Mouse (Mus musculus): ENCODE measurements around the gene Surf6. TPM values are rescaled to one million over a fixed set of nuclear protein-coding genes. Genes with fewer than 3 reads are reported as not detected.

Gene Surf6
- polyA plus RNA-seq, 1 experiment from 2014 or later = 15.6 TPM

DNA sequence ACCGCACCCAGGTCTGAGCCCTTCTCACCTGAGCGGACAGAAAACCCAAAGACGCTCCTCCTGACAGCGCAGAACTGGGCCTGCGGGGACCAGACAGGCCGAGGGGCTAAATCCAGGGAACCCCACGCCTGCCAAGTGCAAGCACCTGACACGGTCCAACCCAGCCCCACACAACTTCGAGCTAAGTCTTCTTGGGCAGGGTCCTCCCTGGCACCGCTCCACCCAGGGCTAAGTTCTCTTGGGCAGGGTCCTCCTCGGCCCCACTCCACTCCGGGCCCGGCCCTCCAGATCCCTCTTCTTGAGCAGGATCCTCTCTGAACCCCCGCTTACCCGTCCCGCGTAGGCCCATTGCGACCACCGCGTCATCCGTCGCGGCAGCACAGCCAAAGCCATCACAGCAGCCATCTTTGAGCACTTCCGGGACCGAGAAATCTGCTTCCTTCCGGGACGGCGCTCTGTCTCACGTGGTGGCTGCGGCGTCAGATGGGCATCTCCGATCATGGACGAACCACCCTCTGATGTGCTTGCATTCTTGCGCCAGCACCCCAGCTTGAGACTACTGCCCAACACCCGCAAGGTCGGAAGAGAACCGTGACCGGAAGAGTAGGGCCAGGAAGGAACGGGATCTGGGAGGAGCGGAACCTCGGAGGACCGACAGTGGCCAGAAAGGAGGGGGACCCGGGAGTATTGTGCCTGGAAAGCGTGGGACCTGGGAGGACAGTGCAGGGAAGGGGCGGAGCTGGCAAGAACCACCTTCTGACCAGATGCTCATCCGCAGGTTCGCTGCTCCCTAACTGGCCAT is 13.4 kb upstream of the Surf6 start, which contains the start of the genes Surf2 and Surf1:
Surf2 (plus strand) TSS at position 441 of the 802 bp plus-strand sequence.
Surf1 (minus strand) TSS at position 604 of the 802 bp plus-strand sequence.
- peak within 1 kb of the TSS; percentile 76 for H3K9ac ChIP-seq (ENCODE audit: low read length)
- H3K4me1 ChIP-seq (replicated peaks; ENCODE audit: control insufficient read depth, insufficient read depth, low read length) = peaks cover 19% of the 10 kb centered on the region
- peak within 1 kb of the TSS; percentile 99 for H3K4me2 ChIP-seq (ENCODE audit: low read depth, low read length, severe bottlenecking)
- no peaks in the 10 kb centered on the region for H3K9me3 ChIP-seq (ENCODE audit: control insufficient read depth, low read length)
- peak within 1 kb of the TSS; percentile 58 for H3K4me3 ChIP-seq (ENCODE audit: low read depth, low read length)
- H3K36me3 ChIP-seq (ENCODE audit: control insufficient read depth, insufficient read depth, low read length) = peaks cover 33% of the 10 kb centered on the region
- no peak within 1 kb of the TSS; the same call in 1 of the 2 replicates for H3K27ac ChIP-seq (ENCODE audit: low read depth, low read length)
- DNase-seq (ENCODE audit: low spot score) (peak; percentile 85), ATAC-seq (replicated peaks; ENCODE audit: low FRiP score) (peak; percentile 82)
- WGBS = 2% methylated on average over 47 of the region's 47 CpGs
- H3K27me3 ChIP-seq (ENCODE audit: control insufficient read depth, insufficient read depth, low read length) = no peaks in the 10 kb centered on the region

GRCm38 (mm10) chr2:26914148-26914941 is 11.7 kb upstream of the Surf6 start:
- H3K9ac ChIP-seq (ENCODE audit: low read length) = no peak overlapping the region
- ATAC-seq (replicated peaks; ENCODE audit: low FRiP score) (no peak), DNase-seq (ENCODE audit: low spot score) (no peak)
- H3K27ac ChIP-seq (ENCODE audit: low read depth, low read length) = no peak overlapping the region
- no peak overlapping the region for H3K4me3 ChIP-seq (ENCODE audit: low read depth, low read length)
- peaks cover 24% of the 10 kb centered on the region; the same call in 1 of the 2 replicates for H3K36me3 ChIP-seq (ENCODE audit: control insufficient read depth, insufficient read depth, low read length)
- H3K4me2 ChIP-seq (ENCODE audit: low read depth, low read length, severe bottlenecking) = no peak overlapping the region
- peaks cover 19% of the 10 kb centered on the region for H3K4me1 ChIP-seq (replicated peaks; ENCODE audit: control insufficient read depth, insufficient read depth, low read length)
- no peaks in the 10 kb centered on the region for H3K27me3 ChIP-seq (ENCODE audit: control insufficient read depth, insufficient read depth, low read length)
- WGBS = 68% methylated on average over 8 of the region's 8 CpGs
- no peaks in the 10 kb centered on the region for H3K9me3 ChIP-seq (ENCODE audit: control insufficient read depth, low read length)

GRCm38 (mm10) chr2:26913416-26914147 is 10.9 kb upstream of the Surf6 start:
- no peak for DNase-seq (ENCODE audit: low spot score)
- H3K27ac ChIP-seq (ENCODE audit: low read depth, low read length) = no peak overlapping the region
- H3K4me2 ChIP-seq (ENCODE audit: low read depth, low read length, severe bottlenecking) = no peak overlapping the region
- H3K36me3 ChIP-seq (ENCODE audit: control insufficient read depth, insufficient read depth, low read length) = peaks cover 21% of the 10 kb centered on the region; the same call in 1 of the 2 replicates
- ATAC-seq (replicated peaks; ENCODE audit: low FRiP score) = no peak
- H3K9ac ChIP-seq (ENCODE audit: low read length) = no peak overlapping the region
- 85% methylated on average over 17 of the region's 17 CpGs for WGBS
- H3K4me1 ChIP-seq (replicated peaks; ENCODE audit: control insufficient read depth, insufficient read depth, low read length) = peaks cover 22% of the 10 kb centered on the region
- H3K27me3 ChIP-seq (ENCODE audit: control insufficient read depth, insufficient read depth, low read length) = no peaks in the 10 kb centered on the region
- H3K9me3 ChIP-seq (ENCODE audit: control insufficient read depth, low read length) = no peaks in the 10 kb centered on the region
- H3K4me3 ChIP-seq (ENCODE audit: low read depth, low read length) = no peak overlapping the region

DNA sequence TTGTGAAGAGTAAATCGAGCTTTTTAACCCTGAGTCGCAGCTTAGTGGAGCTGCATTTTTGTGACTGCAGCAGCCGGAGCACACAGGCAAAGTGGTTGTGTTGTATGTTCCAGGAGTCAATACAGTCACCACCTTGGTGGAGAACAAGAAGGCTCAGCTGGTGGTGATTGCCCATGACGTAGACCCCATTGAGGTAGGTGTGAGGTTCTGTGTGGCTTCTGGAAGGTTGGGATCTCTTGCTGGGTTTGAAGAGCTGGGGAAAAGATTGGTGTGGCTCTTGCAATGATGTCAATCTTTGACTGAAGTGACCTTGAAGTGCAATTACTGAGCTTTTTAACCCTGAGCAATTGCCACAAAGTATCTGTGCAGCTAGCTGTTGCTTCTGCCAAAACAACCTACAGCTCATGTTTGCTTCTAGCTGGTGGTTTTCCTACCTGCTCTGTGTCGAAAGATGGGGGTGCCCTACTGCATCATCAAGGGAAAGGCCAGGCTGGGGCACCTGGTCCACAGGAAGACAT is 9.6 kb upstream of the Surf6 start:
- H3K27me3 ChIP-seq (ENCODE audit: control insufficient read depth, insufficient read depth, low read length) = no peaks in the 10 kb centered on the region
- ATAC-seq (replicated peaks; ENCODE audit: low FRiP score) (no peak), DNase-seq (ENCODE audit: low spot score) (no peak)
- peak overlapping the region; percentile 98 for H3K4me2 ChIP-seq (ENCODE audit: low read depth, low read length, severe bottlenecking)
- H3K36me3 ChIP-seq (ENCODE audit: control insufficient read depth, insufficient read depth, low read length) = peaks cover 24% of the 10 kb centered on the region; the same call in 1 of the 2 replicates
- WGBS = 82% methylated on average over 5 of the region's 5 CpGs
- H3K4me3 ChIP-seq (ENCODE audit: low read depth, low read length) = peak overlapping the region; percentile 93
- no peak overlapping the region for H3K27ac ChIP-seq (ENCODE audit: low read depth, low read length)
- no peaks in the 10 kb centered on the region for H3K9me3 ChIP-seq (ENCODE audit: control insufficient read depth, low read length)
- H3K4me1 ChIP-seq (replicated peaks; ENCODE audit: control insufficient read depth, insufficient read depth, low read length) = peaks cover 18% of the 10 kb centered on the region
- peak overlapping the region; percentile 95 for H3K9ac ChIP-seq (ENCODE audit: low read length)

DNA sequence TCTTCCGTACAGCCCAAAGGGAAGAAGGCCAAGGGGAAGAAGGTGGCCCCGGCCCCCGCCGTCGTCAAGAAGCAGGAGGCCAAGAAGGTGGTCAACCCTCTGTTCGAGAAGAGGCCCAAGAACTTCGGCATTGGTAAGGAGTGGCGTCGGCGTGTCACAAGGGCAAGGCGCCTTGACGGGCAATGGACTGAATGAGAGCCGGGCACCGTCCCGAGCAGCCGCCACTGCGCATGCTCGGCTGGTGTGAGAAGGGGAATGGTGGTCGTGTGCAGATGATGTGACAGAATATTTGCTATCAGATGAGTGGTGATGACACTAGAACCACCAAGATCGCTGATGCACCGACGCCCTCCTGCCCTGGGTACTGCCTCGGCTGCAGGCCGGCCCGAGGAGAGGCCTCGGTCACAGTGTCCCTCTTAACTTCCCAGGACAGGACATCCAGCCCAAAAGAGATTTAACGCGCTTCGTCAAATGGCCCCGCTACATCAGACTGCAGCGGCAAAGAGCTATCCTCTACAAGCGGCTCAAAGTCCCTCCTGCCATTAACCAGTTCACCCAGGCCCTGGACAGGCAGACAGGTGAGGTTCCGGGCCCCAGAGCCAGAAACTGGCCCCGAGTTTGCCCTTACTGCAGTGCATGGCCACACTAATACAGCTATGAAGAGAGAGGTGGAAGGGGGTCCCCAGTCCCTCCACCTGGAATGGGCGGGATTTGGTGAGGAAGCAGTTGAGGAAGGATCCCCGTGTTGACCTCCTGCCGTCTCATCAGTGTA is 8.5 kb upstream of the Surf6 start:
- Histone ChIP-seq H3K27me3 (ENCODE audit: control insufficient read depth, insufficient read depth, low read length) (no peaks in the 10 kb centered on the region), H3K9me3 (ENCODE audit: control insufficient read depth, low read length) (no peaks in the 10 kb centered on the region), H3K36me3 (ENCODE audit: control insufficient read depth, insufficient read depth, low read length) (peaks cover 24% of the 10 kb centered on the region; the same call in 1 of the 2 replicates), H3K4me1 (replicated peaks; ENCODE audit: control insufficient read depth, insufficient read depth, low read length) (peaks cover 15% of the 10 kb centered on the region), H3K9ac (ENCODE audit: low read length) (peak overlapping the region; percentile 95), H3K27ac (ENCODE audit: low read depth, low read length) (peak overlapping the region; percentile 85), H3K4me3 (ENCODE audit: low read depth, low read length) (peak overlapping the region; percentile 93), H3K4me2 (ENCODE audit: low read depth, low read length, severe bottlenecking) (peak overlapping the region; percentile 98)
- WGBS = 4% methylated on average over 37 of the region's 37 CpGs
- DNase-seq (ENCODE audit: low spot score) = peak; percentile 85
- ATAC-seq (replicated peaks; ENCODE audit: low FRiP score) = peak; percentile 43

GRCm38 (mm10) chr2:26910124-26910993 is 7.7 kb upstream of the Surf6 start, which contains the start of the genes Med22 and Rpl7a:
Gene Med22 (minus strand): TSS chr2:26910677.
Gene Rpl7a (plus strand): TSS chr2:26910764.
- H3K27me3 ChIP-seq (ENCODE audit: control insufficient read depth, insufficient read depth, low read length) = no peaks in the 10 kb centered on the region
- H3K4me2 ChIP-seq (ENCODE audit: low read depth, low read length, severe bottlenecking) = peak within 1 kb of the TSS; percentile 98
- peaks cover 10% of the 10 kb centered on the region for H3K4me1 ChIP-seq (replicated peaks; ENCODE audit: control insufficient read depth, insufficient read depth, low read length)
- peak within 1 kb of the TSS; percentile 93 for H3K4me3 ChIP-seq (ENCODE audit: low read depth, low read length)
- peak within 1 kb of the TSS; percentile 95 for H3K9ac ChIP-seq (ENCODE audit: low read length)
- peak within 1 kb of the TSS; percentile 85 for H3K27ac ChIP-seq (ENCODE audit: low read depth, low read length)
- 0% methylated on average over 74 of the region's 74 CpGs for WGBS
- no peaks in the 10 kb centered on the region for H3K9me3 ChIP-seq (ENCODE audit: control insufficient read depth, low read length)
- H3K36me3 ChIP-seq (ENCODE audit: control insufficient read depth, insufficient read depth, low read length) = peaks cover 24% of the 10 kb centered on the region; the same call in 1 of the 2 replicates
- ATAC-seq (replicated peaks; ENCODE audit: low FRiP score) (peak; percentile 93), DNase-seq (ENCODE audit: low spot score) (peak; percentile 100)

- Histone ChIP-seq H3K9ac (ENCODE audit: low read length) (peak overlapping the region; percentile 76), H3K4me2 (ENCODE audit: low read depth, low read length, severe bottlenecking) (peak overlapping the region; percentile 60), H3K4me1 (replicated peaks; ENCODE audit: control insufficient read depth, insufficient read depth, low read length) (peaks cover 8% of the 10 kb centered on the region), H3K36me3 (ENCODE audit: control insufficient read depth, insufficient read depth, low read length) (peaks cover 24% of the 10 kb centered on the region; the same call in 1 of the 2 replicates), H3K27me3 (ENCODE audit: control insufficient read depth, insufficient read depth, low read length) (no peaks in the 10 kb centered on the region), H3K27ac (ENCODE audit: low read depth, low read length) (0 out of 2 replicates have a peak overlapping the region, but pooled peaks have one; percentile 18), H3K4me3 (ENCODE audit: low read depth, low read length) (peak overlapping the region; percentile 93), H3K9me3 (ENCODE audit: control insufficient read depth, low read length) (no peaks in the 10 kb centered on the region)
- no peak for ATAC-seq (replicated peaks; ENCODE audit: low FRiP score)
- no peak for DNase-seq (ENCODE audit: low spot score)
Measured at GRCm38 (mm10) chr2:26909387-26909784, 6.7 kb upstream of the Surf6 start.

All from forebrain, embryonic 11.5 days (tissue).